Mouse (Mus musculus) hindbrain, embryonic 15.5 days (tissue): ENCODE data around the gene Fgfr2. TPM values are rescaled to one million over a fixed set of nuclear protein-coding genes. Genes with fewer than 3 reads are reported as not detected.

Source experiments
- ATAC-seq: fragments of 200-750 bp; cut with Nextera tagmentation; 2 replicates; pipeline ENCODE4 v1.8.0; 2017; ENCODE audit warnings: low read depth, moderate number of reproducible peaks, moderate TSS enrichment; ENCODE audit not compliant: low FRiP score
- H3K27ac ChIP-seq: fragments of 300-500 bp; sonication (generic); replicated peaks from 2 replicates; pipeline ENCODE4 v1.5.1; 2015; ENCODE audit warnings: mild to moderate bottlenecking, inconsistent platforms
- H3K27me3 ChIP-seq: fragments of 300-500 bp; sonication (generic); 2 replicates; pipeline ENCODE4 v1.6.1; 2015; ENCODE audit warnings: control low read depth, inconsistent platforms
- H3K36me3 ChIP-seq: fragments of 300-500 bp; sonication (generic); 2 replicates; pipeline ENCODE4 v1.6.1; 2015; ENCODE audit warnings: control low read depth, inconsistent platforms
- H3K4me1 ChIP-seq: fragments of 300-500 bp; sonication (generic); replicated peaks from 2 replicates; pipeline ENCODE4 v1.6.1; 2015; ENCODE audit warnings: control low read depth, inconsistent platforms
- H3K4me2 ChIP-seq: fragments of 300-500 bp; sonication (generic); 2 replicates; pipeline ENCODE4 v1.6.1; 2015; ENCODE audit warnings: moderate library complexity, mild to moderate bottlenecking, inconsistent platforms
- H3K4me3 ChIP-seq: fragments of 300-500 bp; sonication (generic); 2 replicates; pipeline ENCODE4 v1.5.1; 2015; ENCODE audit warnings: mild to moderate bottlenecking, inconsistent platforms
- H3K9ac ChIP-seq: fragments of 300-500 bp; sonication (generic); 2 replicates; pipeline ENCODE4 v1.6.1; 2015; ENCODE audit warnings: inconsistent platforms
- H3K9me3 ChIP-seq: fragments of 300-500 bp; sonication (generic); 2 replicates; pipeline ENCODE4 v1.6.1; 2016; ENCODE audit warnings: control low read depth, inconsistent platforms
- WGBS: fragments of 180-500 bp; shearing (Covaris S2); methylation state at CpG from one replicate; pipeline ENCODE4 v1.1.7; 2015; 5-methylcytosine and 5-hydroxymethylcytosine counted together
- polyA plus RNA-seq: library from polyadenylated mRNA; unstranded; fragments of >200 nt; fragmentation: Nextera tagmentation; extraction: Ambion mirVana; gene quantifications from 2 replicates; pipeline ENCODE4 v1.2.1, GENCODE M21; 2015

Fgfr2 gene
- polyA plus RNA-seq, 1 experiment from 2014 or later = 28.5 TPM

GRCm38 (mm10) chr7:131644586-131644985, 1478.6 kb downstream of the Fgfr2 start:
- peaks cover 20% of the 10 kb centered on the region for H3K4me1 ChIP-seq
- H3K27me3 ChIP-seq = peaks cover 39% of the 10 kb centered on the region
- H3K4me3 ChIP-seq = peak overlapping the region; percentile 4

GRCm38 (mm10) chr7:131644051-131644450, 1479.1 kb downstream of the Fgfr2 start:
- peaks cover 20% of the 10 kb centered on the region for H3K4me1 ChIP-seq
- no peaks in the 10 kb centered on the region for H3K36me3 ChIP-seq
- peak overlapping the region; percentile 4; the same call in 1 of the 2 replicates for H3K4me3 ChIP-seq
- no peak for ATAC-seq
- no peak overlapping the region for H3K27ac ChIP-seq
- no peaks in the 10 kb centered on the region for H3K9me3 ChIP-seq
- peaks cover 39% of the 10 kb centered on the region for H3K27me3 ChIP-seq
- peak overlapping the region; percentile 45 for H3K4me2 ChIP-seq
- no peak overlapping the region for H3K9ac ChIP-seq
- 2% methylated on average over 16 of the region's 16 CpGs for WGBS

More at GRCm38 (mm10) chr7:131644586-131644985, 1478.6 kb downstream of the Fgfr2 start:
- no peak overlapping the region for H3K9ac ChIP-seq
- no peak overlapping the region for H3K27ac ChIP-seq
- peak overlapping the region; percentile 45 for H3K4me2 ChIP-seq
- ATAC-seq = no peak
- no peaks in the 10 kb centered on the region for H3K36me3 ChIP-seq
- H3K9me3 ChIP-seq = no peaks in the 10 kb centered on the region
- WGBS = 3% methylated on average over 13 of the region's 13 CpGs

- peaks cover 39% of the 10 kb centered on the region for H3K27me3 ChIP-seq
- no peak for ATAC-seq
- H3K36me3 ChIP-seq = no peaks in the 10 kb centered on the region
- H3K9ac ChIP-seq = no peak overlapping the region
- peaks cover 20% of the 10 kb centered on the region for H3K4me1 ChIP-seq
- peak overlapping the region; percentile 45; the same call in 1 of the 2 replicates for H3K4me2 ChIP-seq
- no peaks in the 10 kb centered on the region for H3K9me3 ChIP-seq
- H3K27ac ChIP-seq = no peak overlapping the region
- WGBS = 21% methylated on average over 13 of the region's 13 CpGs
- no peak overlapping the region for H3K4me3 ChIP-seq
Observed at GRCm38 (mm10) chr7:131643341-131643840, 1479.8 kb downstream of the Fgfr2 start.

DNA sequence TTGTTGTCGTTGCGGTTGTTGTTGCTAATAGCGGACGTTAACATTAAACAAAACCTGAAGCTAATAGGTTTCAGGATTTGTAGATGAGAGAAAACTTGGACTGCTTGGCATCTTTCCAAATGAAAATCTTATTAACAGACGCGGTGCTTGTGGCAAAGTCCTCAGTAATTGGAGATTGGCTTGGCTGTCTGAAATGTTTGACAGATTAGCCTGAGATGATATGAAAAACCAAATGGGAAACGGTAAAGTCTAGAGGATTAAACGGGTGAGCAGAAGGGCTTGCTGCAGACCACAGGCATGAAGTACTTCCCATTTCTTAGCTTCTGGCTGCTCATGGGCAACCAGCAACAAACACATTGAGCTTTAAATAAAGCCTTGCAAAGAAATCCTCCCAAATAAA, 1493.6 kb downstream of the Fgfr2 start:
- WGBS = 52% methylated on average over 8 of the region's 8 CpGs
- Histone ChIP-seq H3K4me2 (no peak overlapping the region), H3K27ac (0 out of 2 replicates have a peak overlapping the region, but pooled peaks have one; percentile 40), H3K9ac (no peak overlapping the region), H3K9me3 (no peaks in the 10 kb centered on the region), H3K27me3 (no peaks in the 10 kb centered on the region), H3K36me3 (no peaks in the 10 kb centered on the region), H3K4me3 (no peak overlapping the region), H3K4me1 (peaks cover 23% of the 10 kb centered on the region)
- no peak for ATAC-seq

- peaks cover 23% of the 10 kb centered on the region for H3K4me1 ChIP-seq
- H3K9ac ChIP-seq = no peak overlapping the region
- ATAC-seq = no peak
- H3K27me3 ChIP-seq = no peaks in the 10 kb centered on the region
- no peak overlapping the region for H3K4me2 ChIP-seq
- H3K27ac ChIP-seq = peak overlapping the region; percentile 40; the same call in 1 of the 2 replicates
- H3K36me3 ChIP-seq = no peaks in the 10 kb centered on the region
- 61% methylated on average over 13 of the region's 13 CpGs for WGBS
- H3K4me3 ChIP-seq = no peak overlapping the region
- H3K9me3 ChIP-seq = no peaks in the 10 kb centered on the region
Observed at GRCm38 (mm10) chr7:131628846-131629391, 1494.2 kb downstream of the Fgfr2 start.

GRCm38 (mm10) chr7:131628356-131628755, 1494.8 kb downstream of the Fgfr2 start:
- Histone ChIP-seq H3K36me3 (no peaks in the 10 kb centered on the region), H3K27ac (0 out of 2 replicates have a peak overlapping the region, but pooled peaks have one; percentile 40), H3K9me3 (no peaks in the 10 kb centered on the region), H3K4me2 (no peak overlapping the region), H3K4me3 (no peak overlapping the region), H3K27me3 (no peaks in the 10 kb centered on the region), H3K4me1 (peaks cover 23% of the 10 kb centered on the region), H3K9ac (no peak overlapping the region)
- no peak for ATAC-seq
- WGBS = 75% methylated on average over 17 of the region's 17 CpGs

DNA sequence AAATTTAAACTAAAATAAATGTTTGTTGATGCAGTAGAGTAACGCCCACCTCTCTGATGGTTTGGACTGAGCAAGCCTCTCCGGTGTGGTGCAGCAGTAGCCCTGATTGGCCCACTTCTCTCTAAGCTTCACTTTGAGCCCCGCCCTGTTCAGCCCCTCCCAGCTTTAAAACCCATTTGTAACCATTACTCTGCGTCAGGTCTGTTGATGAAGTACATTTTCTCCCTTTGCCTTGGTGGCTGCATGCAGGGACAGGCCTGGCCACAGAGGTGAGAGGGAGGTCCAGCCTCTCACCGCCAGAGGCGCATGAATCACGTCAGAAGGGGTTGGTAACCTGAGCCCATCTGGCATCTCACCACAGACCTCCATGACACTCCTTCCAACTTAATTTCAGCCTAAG, 1513.5 kb downstream of the Fgfr2 start:
- no peak for ATAC-seq
- no peak overlapping the region for H3K9ac ChIP-seq
- H3K9me3 ChIP-seq = no peaks in the 10 kb centered on the region
- H3K4me1 ChIP-seq = no peaks in the 10 kb centered on the region
- no peak overlapping the region for H3K4me3 ChIP-seq
- H3K27me3 ChIP-seq = no peaks in the 10 kb centered on the region
- 43% methylated on average over 7 of the region's 7 CpGs for WGBS
- no peak overlapping the region for H3K4me2 ChIP-seq
- no peaks in the 10 kb centered on the region for H3K36me3 ChIP-seq
- H3K27ac ChIP-seq = no peak overlapping the region

DNA sequence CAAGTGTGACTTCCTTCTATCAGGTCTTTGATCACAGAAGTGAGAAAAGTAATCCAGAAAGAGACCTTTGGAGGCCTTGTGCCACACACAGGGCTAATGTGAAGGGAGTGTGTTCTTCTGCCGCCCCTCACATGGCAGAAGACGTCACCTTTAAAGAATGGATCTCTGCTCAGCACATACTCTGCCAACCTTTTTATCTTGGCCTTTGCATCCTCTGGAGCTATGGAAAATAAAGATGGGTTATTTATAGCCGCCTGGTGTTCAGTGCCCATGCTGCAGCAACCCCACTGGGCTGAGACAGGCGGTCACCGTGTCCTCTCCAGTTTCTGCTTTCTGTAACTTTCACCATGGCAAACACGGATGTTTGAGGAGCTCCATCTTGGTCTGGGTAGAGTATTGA, 1515.1 kb downstream of the Fgfr2 start:
- H3K27me3 ChIP-seq = peaks cover 3% of the 10 kb centered on the region; the same call in 1 of the 2 replicates
- 86% methylated on average over 6 of the region's 6 CpGs for WGBS
- no peaks in the 10 kb centered on the region for H3K36me3 ChIP-seq
- H3K4me2 ChIP-seq = no peak overlapping the region
- no peak for ATAC-seq
- no peaks in the 10 kb centered on the region for H3K9me3 ChIP-seq
- no peak overlapping the region for H3K4me3 ChIP-seq
- no peak overlapping the region for H3K9ac ChIP-seq
- 0 out of 2 replicates have a peak, but pooled peaks cover 2% of the 10 kb centered on the region for H3K4me1 ChIP-seq
- H3K27ac ChIP-seq = no peak overlapping the region

DNA sequence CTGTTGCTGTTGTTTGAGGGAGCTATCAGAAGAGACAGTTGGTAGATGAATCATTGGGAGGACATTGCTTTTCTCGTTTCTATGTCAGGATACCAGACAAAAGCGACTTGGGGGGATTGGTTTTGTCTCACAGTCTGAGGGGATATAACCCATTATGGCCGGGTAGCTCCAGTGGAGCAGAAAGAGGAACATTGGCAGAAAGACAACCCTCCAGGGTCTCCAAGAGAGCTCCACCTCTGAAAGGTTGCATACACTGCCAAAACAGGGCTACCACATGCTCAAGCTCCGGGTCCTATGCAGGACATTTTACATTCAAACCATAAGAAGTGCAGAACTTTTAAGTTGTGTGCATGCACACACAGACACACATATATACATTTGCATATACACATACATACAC, 1517.7 kb downstream of the Fgfr2 start:
- no peak overlapping the region for H3K27ac ChIP-seq
- no peak overlapping the region for H3K9ac ChIP-seq
- H3K9me3 ChIP-seq = no peaks in the 10 kb centered on the region
- no peak for ATAC-seq
- no peak overlapping the region for H3K4me3 ChIP-seq
- peaks cover 3% of the 10 kb centered on the region; the same call in 1 of the 2 replicates for H3K27me3 ChIP-seq
- H3K4me1 ChIP-seq = peaks cover 3% of the 10 kb centered on the region; the same call in 1 of the 2 replicates
- H3K4me2 ChIP-seq = no peak overlapping the region
- WGBS = 57% methylated on average over 4 of the region's 4 CpGs
- H3K36me3 ChIP-seq = no peaks in the 10 kb centered on the region

- Histone ChIP-seq H3K4me2 (no peak overlapping the region), H3K36me3 (no peaks in the 10 kb centered on the region), H3K4me1 (peaks cover 3% of the 10 kb centered on the region; the same call in 1 of the 2 replicates), H3K9me3 (no peaks in the 10 kb centered on the region), H3K4me3 (no peak overlapping the region), H3K9ac (no peak overlapping the region), H3K27me3 (peaks cover 6% of the 10 kb centered on the region), H3K27ac (no peak overlapping the region)
- no peak for ATAC-seq
- WGBS = 82% methylated on average over 10 of the region's 10 CpGs
Observed at GRCm38 (mm10) chr7:131604946-131605345, 1518.2 kb downstream of the Fgfr2 start.

- 8% methylated on average over 8 of the region's 11 CpGs for WGBS
- H3K9me3 ChIP-seq = no peaks in the 10 kb centered on the region
- no peak overlapping the region for H3K9ac ChIP-seq
- H3K27ac ChIP-seq = no peak overlapping the region
- H3K27me3 ChIP-seq = peaks cover 8% of the 10 kb centered on the region
- no peak for ATAC-seq
- H3K4me3 ChIP-seq = no peak overlapping the region
- H3K36me3 ChIP-seq = no peaks in the 10 kb centered on the region
- H3K4me2 ChIP-seq = no peak overlapping the region
- H3K4me1 ChIP-seq = peaks cover 9% of the 10 kb centered on the region
Observed at GRCm38 (mm10) chr7:131603186-131603585, 1520.0 kb downstream of the Fgfr2 start.

DNA sequence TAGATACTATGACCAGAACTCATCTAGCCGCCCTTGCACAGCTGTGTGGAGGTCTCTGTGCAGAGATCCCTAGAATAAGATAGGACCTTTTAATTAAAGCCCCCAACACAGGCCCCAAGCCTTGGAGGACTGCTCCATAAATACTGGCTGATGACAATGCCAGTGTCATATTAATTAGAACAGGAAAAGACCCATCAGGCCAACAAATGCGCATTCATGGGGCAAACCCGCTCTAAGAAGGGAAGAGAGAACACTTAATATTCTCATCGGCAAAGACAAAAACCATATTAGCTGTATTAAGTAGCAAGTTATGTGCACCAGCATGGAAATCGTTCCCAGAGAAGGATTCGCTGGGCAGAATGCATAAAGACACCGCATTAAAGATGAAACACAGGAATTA, 1521.0 kb downstream of the Fgfr2 start:
- no peak overlapping the region for H3K27ac ChIP-seq

More for the DNA sequence above, 1521.0 kb downstream of the Fgfr2 start:
- no peak overlapping the region for H3K9ac ChIP-seq
- no peak for ATAC-seq
- no peaks in the 10 kb centered on the region for H3K9me3 ChIP-seq
- peaks cover 12% of the 10 kb centered on the region for H3K4me1 ChIP-seq
- WGBS = 57% methylated on average over 7 of the region's 7 CpGs
- H3K36me3 ChIP-seq = no peaks in the 10 kb centered on the region
- H3K4me2 ChIP-seq = no peak overlapping the region
- H3K4me3 ChIP-seq = no peak overlapping the region
- peaks cover 8% of the 10 kb centered on the region for H3K27me3 ChIP-seq
